Mouse (Mus musculus) ES-E14 (cell line): ENCODE results near the gene Reg3a. TPM values are rescaled to one million over a fixed set of nuclear protein-coding genes. Genes with fewer than 3 reads are reported as not detected.

Experiments used
- DNase-seq: peaks from one replicate; pipeline ENCODE4 v3.0.0-alpha.2; 2013; ENCODE audit warnings: low read depth, low spot score
- H3K27ac ChIP-seq: 2 replicates; pipeline ENCODE4 v1.5.1; 2012; ENCODE audit warnings: low read depth, mild to moderate bottlenecking, low read length, moderate library complexity, mixed read lengths; ENCODE audit not compliant: poor library complexity, insufficient read depth, severe bottlenecking
- H3K36me3 ChIP-seq: 2 replicates; pipeline ENCODE4 v1.6.1; 2012; ENCODE audit warnings: mild to moderate bottlenecking, low read length, moderate library complexity, mixed read lengths; ENCODE audit not compliant: control insufficient read depth, poor library complexity, insufficient read depth, severe bottlenecking
- H3K4me1 ChIP-seq, 2 experiments: fragments of 150-350 bp in 1 of 2; sonication (generic) in 1 of 2; 2 replicates each; pipeline ENCODE4 v1.6.1; 2012; ENCODE audit warnings: low read length in 2 of 2, mild to moderate bottlenecking in 1 of 2, mixed read lengths in 1 of 2; ENCODE audit not compliant: control insufficient read depth in 2 of 2, insufficient read depth in 2 of 2, poor library complexity in 1 of 2
- H3K4me3 ChIP-seq, 2 experiments: fragments of 150-350 bp in 1 of 2; sonication (generic) in 1 of 2; 2 replicates each; pipeline ENCODE4 v1.5.1; 2012; ENCODE audit warnings: low read length in 2 of 2, low read depth in 1 of 2, mild to moderate bottlenecking in 1 of 2, mixed read lengths in 1 of 2; ENCODE audit not compliant: insufficient read depth in 1 of 2, poor library complexity in 1 of 2, severe bottlenecking in 1 of 2
- H3K9ac ChIP-seq: 2 replicates; pipeline ENCODE4 v1.6.1; 2012; ENCODE audit warnings: low read depth, mild to moderate bottlenecking, low read length, mixed read lengths; ENCODE audit not compliant: poor library complexity, insufficient read depth, severe bottlenecking
- H3K9me3 ChIP-seq: fragments of 150-350 bp; sonication (generic); 2 replicates; pipeline ENCODE4 v1.6.1; 2012; ENCODE audit warnings: low read depth, mild to moderate bottlenecking, low read length; ENCODE audit not compliant: control insufficient read depth, insufficient read depth
- CHD2 ChIP-seq: IDR thresholded peaks from 2 replicates; pipeline ENCODE4 v1.6.1; 2014; ENCODE audit warnings: mild to moderate bottlenecking, low read depth, low read length, inconsistent platforms
- HCFC1 ChIP-seq: IDR thresholded peaks from 2 replicates; pipeline ENCODE4 v1.6.1; 2012; ENCODE audit warnings: low read length, inconsistent platforms, borderline replicate concordance; ENCODE audit not compliant: insufficient read depth
- MAFK ChIP-seq: IDR thresholded peaks from 2 replicates; pipeline ENCODE4 v1.6.1; 2014; ENCODE audit warnings: mild to moderate bottlenecking, low read depth, low read length, inconsistent platforms; ENCODE audit not compliant: insufficient read depth
- ZC3H11A ChIP-seq: IDR thresholded peaks from 2 replicates; pipeline ENCODE4 v1.6.1; 2012; ENCODE audit warnings: low read depth, mild to moderate bottlenecking, inconsistent platforms, low read length, borderline replicate concordance
- ZNF384 ChIP-seq: IDR thresholded peaks from 2 replicates; pipeline ENCODE4 v1.6.1; 2012; ENCODE audit warnings: low read depth, low read length, inconsistent platforms
- in situ Hi-C, 2 experiments: fragments of 600-800 bp; cut with MboI; formaldehyde crosslinking; loops; one replicate each; pipeline ENCODE4 v1.15.1; 2025; ENCODE audit warnings: low sequenced_read_pairs in 2 of 2, inconsistent platforms in 1 of 2; ENCODE audit not compliant: unreplicated experiment in 2 of 2
- total RNA-seq: library from RNA; depleted of rRNA; stranded (reverse); fragments of 300-350 nt; gene quantifications from 2 replicates; pipeline ENCODE4 v1.2.3, GENCODE M21; 2012; rRNA removed

Gene Reg3a
- total RNA-seq, 1 experiment = not detected

GRCm38 (mm10) chr6:78425497-78425896 is 45.0 kb downstream of the Reg3a start:
- no peak overlapping the region for H3K9ac ChIP-seq
- no peak for TF ChIP-seq HCFC1
- no peak for TF ChIP-seq CHD2
- no peak for TF ChIP-seq ZNF384
- no peak for TF ChIP-seq ZC3H11A
- no peak for TF ChIP-seq MAFK
- no peaks in the 10 kb centered on the region for H3K36me3 ChIP-seq
- no peaks in the 10 kb centered on the region for H3K9me3 ChIP-seq
- H3K4me3 ChIP-seq = no peak overlapping the region
- in situ Hi-C loops = no loop called here
- no peaks in the 10 kb centered on the region for H3K4me1 ChIP-seq
- no peak for DNase-seq
- no peak overlapping the region for H3K27ac ChIP-seq

Other genes starting within 250 kb of the Reg3a start
- not detected in 2 replicates for gene Reg3b, start 10.1 kb upstream of the Reg3a start, total RNA-seq
- gene Reg3d, start 1.8 kb upstream of the Reg3a start, total RNA-seq = not detected in 2 replicates
- gene Reg2, start 14.9 kb downstream of the Reg3a start, total RNA-seq = 0.48 and 0.67 TPM in 2 replicates
- not detected in 2 replicates for gene Reg1, start 42.0 kb downstream of the Reg3a start, total RNA-seq
- gene Reg3g, start 88.2 kb downstream of the Reg3a start, total RNA-seq = not detected in 2 replicates